Mouse (Mus musculus) ES-E14 (cell line): ENCODE measurements around the gene Svep1.

Experiments used
- CHD2 ChIP-seq: IDR thresholded peaks from 2 replicates; pipeline ENCODE4 v1.6.1; 2014; ENCODE audit warnings: mild to moderate bottlenecking, low read depth, low read length, inconsistent platforms
- MAFK ChIP-seq: IDR thresholded peaks from 2 replicates; pipeline ENCODE4 v1.6.1; 2014; ENCODE audit warnings: mild to moderate bottlenecking, low read depth, low read length, inconsistent platforms; ENCODE audit not compliant: insufficient read depth
- ZC3H11A ChIP-seq: IDR thresholded peaks from 2 replicates; pipeline ENCODE4 v1.6.1; 2012; ENCODE audit warnings: low read depth, mild to moderate bottlenecking, inconsistent platforms, low read length, borderline replicate concordance
- ZNF384 ChIP-seq: IDR thresholded peaks from 2 replicates; pipeline ENCODE4 v1.6.1; 2012; ENCODE audit warnings: low read depth, low read length, inconsistent platforms

- no peak for TF ChIP-seq ZNF384
- TF ChIP-seq CHD2: no peak
- no peak for TF ChIP-seq MAFK
- TF ChIP-seq ZC3H11A: no peak
Measured at GRCm38 (mm10) chr4:58037096-58037705, 169.5 kb downstream of the Svep1 start.
